Mouse (Mus musculus) B cell, adult 67 days (primary cell): Measurements from ENCODE around the gene Spink8. TPM values are rescaled to one million over a fixed set of nuclear protein-coding genes. Genes with fewer than 3 reads are reported as not detected.

Source experiments
- total RNA-seq, 2 experiments: library from RNA; stranded (reverse); gene quantifications; 4 replicates each; pipeline ENCODE4 v1.2.4; 2023

Spink8 gene
- total RNA-seq, result not detected

DNA sequence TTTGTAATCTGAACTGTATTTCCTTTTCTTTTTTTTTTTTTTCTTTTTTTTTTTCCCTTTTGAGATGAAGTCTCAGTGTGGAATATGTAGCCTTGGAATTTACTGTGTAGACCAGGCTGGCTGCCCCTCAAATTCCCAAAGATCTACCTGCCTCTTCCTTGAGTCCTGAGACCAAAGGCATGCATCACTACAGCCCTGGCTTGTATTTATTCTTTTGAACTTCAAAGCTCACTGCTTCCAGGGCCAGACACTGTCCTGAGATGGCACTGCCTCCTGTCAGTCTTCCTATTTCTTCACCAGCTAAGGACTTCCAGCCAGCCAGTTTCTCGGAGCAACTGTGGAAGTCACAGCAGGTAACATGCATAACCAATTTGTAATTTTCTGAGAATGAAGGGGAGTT lies at the start of gene Spink8:
TSS of gene Spink8 (plus strand) at position 301 of the 400 bp plus-strand sequence.

DNA sequence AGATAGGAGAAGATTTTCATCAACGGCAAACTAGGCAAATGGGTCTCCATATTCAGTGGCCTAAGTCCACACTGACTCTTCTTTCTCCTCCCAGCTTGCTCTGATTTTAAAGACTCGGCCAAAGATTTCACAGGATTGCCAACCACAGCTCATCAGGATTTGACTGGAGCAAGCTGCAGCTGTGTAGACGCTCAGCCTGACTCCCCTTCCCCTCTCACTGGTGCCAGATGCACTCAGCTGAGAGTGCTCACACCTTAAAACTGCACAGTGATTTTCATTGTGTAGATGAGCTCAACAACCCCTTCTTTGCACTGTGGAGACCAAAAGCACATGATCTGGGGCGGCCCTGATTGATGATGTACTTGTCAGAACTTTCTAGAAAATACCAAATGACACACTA lies 21.5 kb upstream of the Spink8 start, which contains the start of gene Fbxw27:
TSS of gene Fbxw27 (minus strand) at position 101 of the 400 bp plus-strand sequence.

DNA sequence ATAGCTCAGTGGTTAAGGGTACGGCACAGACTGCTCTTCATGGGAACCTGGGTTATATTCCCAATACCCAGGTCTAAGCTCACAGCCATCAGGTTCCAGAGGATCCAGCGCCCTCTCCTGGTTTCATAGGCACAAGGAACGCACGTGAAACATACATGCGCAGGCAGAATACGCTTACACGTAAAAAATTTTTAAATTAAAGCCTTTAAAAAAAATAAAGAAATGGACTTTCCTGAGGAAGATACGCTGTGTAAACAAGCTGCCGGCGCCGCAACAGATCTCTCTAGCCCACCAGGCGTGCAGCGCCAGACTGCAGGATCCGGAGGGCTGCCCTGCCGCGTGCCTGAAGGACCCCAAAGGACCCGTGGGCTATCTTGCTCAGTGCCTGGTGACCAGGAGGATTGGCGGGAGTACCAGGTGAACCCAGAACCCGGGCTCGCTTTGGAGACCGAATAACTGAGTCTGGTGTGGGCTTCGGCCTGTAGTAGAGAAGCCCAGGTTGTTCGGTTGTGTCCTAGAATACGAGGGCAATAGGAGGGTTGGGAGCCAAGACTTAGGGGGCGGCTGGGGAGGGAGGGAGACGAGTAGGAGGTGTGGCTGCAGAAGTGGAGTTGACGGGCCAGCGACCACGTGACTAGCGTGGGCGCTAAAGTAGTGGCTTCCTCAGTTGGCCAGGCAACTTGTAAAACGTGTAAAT lies 20.5 kb downstream of the Spink8 start, which contains the start of gene Nme6:
TSS of gene Nme6 (plus strand) at position 359 of the 697 bp plus-strand sequence.

DNA sequence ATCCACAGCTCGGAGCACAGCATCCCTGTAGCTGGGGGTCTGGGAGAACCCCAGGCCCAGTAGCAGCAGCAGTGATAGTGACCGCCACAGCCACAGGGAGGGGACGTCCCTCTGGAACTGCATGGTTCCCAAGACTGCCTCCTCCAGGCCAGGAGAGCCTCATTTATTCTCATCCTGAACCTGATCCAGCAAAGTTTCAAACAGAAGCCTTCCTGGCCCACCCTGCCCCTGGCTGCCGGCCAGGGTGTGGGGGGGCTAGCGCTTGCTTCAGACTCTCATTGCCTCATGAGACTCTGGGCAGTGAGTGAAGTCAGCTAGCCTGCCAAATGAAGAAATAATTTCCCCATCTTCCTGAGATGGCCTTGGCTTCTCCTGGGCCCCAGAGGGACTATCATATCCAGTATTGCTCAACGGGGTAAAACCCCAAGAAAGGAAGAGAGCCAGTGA lies 37.3 kb downstream of the Spink8 start, which contains the start of gene Camp:
TSS of gene Camp (minus strand) at position 306 of the 447 bp plus-strand sequence.

GRCm38 (mm10) chr9:109874797-109875691 lies 63.0 kb downstream of the Spink8 start, which contains the start of gene Cdc25a:
Cdc25a (plus strand) TSS chr9:109875579.

Other genes starting within 250 kb of the Spink8 start
- not detected for gene Fbxw15, start 244.0 kb upstream of the Spink8 start, total RNA-seq
- not detected for gene Fbxw24, start 186.2 kb upstream of the Spink8 start, total RNA-seq
- not detected for gene Fbxw25, start 147.6 kb upstream of the Spink8 start, total RNA-seq
- not detected for gene Fbxw18, start 109.6 kb upstream of the Spink8 start, total RNA-seq
- gene Fbxw26, start 66.2 kb upstream of the Spink8 start, total RNA-seq, result not detected
- not detected for gene Fbxw27, start 21.6 kb upstream of the Spink8 start, total RNA-seq
- 10 to 100 TPM; 18.1 to 23.2 TPM for gene Nme6, start 20.5 kb downstream of the Spink8 start, total RNA-seq
- gene Camp, start 37.3 kb downstream of the Spink8 start, total RNA-seq, result 1 to 10 TPM; 1.0 to 2.1 TPM
- 10 to 100 TPM; 10.6 to 11.5 TPM for gene Cdc25a, start 63.3 kb downstream of the Spink8 start, total RNA-seq
- gene Map4, start 119.2 kb downstream of the Spink8 start, total RNA-seq, result 10 to 100 TPM; 72.9 to 73.5 TPM